Mouse (Mus musculus) lung, postnatal 0 days (tissue): ENCODE measurements at regions not wholly inside any gene's neighbourhood (a gene's known extent, or its start where the extent isn't known, plus 50 kb on each side); places are given as distances from the start of the nearest gene placed in this dataset.

ENCODE experiments used
- CTCF ChIP-seq: IDR thresholded peaks from 2 replicates; pipeline ENCODE4 v1.5.1; 2016; ENCODE audit warnings: antibody characterized with exemption, mild to moderate bottlenecking
- EP300 ChIP-seq: IDR thresholded peaks from 2 replicates; pipeline ENCODE4 v1.6.1; 2016; ENCODE audit warnings: antibody characterized with exemption, mild to moderate bottlenecking, control low read depth

DNA sequence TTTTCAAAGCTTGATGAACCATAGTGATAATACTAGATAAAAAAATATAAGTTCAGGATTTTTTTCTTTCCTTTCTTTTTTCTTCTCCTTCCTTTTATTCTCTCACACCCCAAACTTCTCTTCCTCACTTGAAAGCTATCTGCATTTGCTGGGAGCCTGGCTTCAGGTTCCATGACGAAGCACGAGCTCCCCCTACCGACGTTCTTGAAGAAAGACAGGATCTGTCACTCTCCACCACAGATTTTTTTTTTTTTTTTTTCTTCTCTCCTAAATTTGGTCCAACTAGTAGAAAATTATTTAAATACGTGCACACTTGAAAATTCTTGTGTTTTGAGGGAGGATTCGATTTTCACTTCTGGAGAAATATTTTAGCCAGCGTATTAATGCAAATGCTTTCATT lies 1377.8 kb upstream of the Gm7489 start:
- TF ChIP-seq CTCF (peak; percentile 74), EP300 (no peak)
